Mouse (Mus musculus): ENCODE measurements around the gene Scaf4.

DNA sequence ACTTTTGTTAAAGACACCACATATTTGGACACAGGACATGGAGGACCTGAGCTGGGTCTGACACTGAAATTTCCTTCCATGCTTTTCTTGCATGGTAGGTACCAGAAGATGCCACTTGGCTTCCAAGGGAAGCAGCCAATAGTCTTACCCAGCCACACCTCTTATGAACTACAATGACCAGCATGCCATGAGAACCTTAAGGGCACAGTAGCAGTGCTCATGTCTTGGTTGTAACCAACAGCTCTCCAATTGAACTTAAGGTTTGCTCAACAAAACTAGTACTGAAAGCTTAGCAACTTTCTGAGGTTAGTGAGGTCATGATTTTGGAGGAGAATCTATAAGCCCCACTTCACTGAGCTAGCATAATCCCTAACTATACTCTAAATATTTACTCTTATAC is 90.6 kb downstream of the Scaf4 start:
- no peak for TF ChIP-seq TCF12 (IDR thresholded peaks at IDR 0.05; ENCODE audit: insufficient read depth, poor library complexity, severe bottlenecking)
- no peak for TF ChIP-seq POLR2A (IDR thresholded peaks at IDR 0.05; ENCODE audit: insufficient read length, low read depth)

Data from myocyte (in vitro differentiated cells).